Mouse (Mus musculus) ZHBTc4 (cell line): ENCODE measurements around the gene Gna15.

ENCODE experiments used
- DNase-seq: peaks from one replicate; pipeline ENCODE4 v3.0.0-alpha.2; 2011; ENCODE audit warnings: low read depth, low spot score

Gna15 gene

DNA sequence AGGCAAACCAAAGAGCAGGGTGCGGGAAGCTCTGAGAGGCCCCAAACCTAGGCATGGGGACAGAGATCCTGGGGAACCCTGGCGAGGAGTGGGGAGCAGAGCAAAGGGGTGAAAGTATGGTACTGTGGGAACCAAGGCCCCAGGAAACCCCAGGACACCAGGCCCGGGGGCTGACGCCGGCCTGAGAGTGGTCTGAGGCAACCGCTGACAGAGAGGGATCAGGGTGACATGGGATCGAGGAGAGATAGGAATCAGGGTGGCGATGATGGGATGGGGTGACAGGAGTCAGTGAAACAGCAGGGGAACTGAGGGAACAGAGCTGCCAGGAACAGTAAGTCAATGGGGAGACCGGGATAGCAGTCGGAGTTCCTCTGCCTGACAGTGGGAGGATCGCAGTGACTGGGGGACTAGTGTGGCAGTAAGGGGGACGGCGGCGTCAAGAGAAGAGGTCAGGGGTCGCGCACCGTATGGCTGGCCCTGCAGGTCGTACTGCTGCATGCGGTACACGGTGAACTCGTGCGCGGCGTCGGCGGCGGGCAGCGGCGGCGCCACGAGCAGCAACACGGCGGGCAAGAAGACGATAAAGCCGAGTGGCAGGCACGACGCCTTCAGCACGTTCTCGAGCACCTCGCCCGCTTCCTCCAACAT lies 28.3 kb downstream of the Gna15 start:
- DNase-seq: no peak

DNA sequence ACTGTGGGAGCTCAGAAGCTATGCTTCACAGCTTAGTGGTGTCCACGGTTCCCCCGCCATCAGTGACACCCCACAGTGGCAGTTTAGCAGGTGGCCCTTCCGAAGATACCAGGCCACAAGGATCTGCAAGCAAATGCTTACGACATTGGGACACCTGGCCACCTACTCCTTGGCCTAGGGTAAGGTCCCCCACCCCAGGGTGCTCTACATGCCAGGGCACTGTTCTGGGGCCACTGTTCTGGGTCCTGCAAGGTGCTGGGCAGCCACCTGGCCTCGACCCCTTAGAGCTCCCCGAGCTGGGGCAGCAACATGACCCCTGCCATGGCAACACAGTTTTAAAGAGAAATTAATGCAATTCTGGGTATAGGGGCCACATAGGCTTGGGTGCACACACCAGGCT lies 28.9 kb downstream of the Gna15 start:
- no peak for DNase-seq

DNA sequence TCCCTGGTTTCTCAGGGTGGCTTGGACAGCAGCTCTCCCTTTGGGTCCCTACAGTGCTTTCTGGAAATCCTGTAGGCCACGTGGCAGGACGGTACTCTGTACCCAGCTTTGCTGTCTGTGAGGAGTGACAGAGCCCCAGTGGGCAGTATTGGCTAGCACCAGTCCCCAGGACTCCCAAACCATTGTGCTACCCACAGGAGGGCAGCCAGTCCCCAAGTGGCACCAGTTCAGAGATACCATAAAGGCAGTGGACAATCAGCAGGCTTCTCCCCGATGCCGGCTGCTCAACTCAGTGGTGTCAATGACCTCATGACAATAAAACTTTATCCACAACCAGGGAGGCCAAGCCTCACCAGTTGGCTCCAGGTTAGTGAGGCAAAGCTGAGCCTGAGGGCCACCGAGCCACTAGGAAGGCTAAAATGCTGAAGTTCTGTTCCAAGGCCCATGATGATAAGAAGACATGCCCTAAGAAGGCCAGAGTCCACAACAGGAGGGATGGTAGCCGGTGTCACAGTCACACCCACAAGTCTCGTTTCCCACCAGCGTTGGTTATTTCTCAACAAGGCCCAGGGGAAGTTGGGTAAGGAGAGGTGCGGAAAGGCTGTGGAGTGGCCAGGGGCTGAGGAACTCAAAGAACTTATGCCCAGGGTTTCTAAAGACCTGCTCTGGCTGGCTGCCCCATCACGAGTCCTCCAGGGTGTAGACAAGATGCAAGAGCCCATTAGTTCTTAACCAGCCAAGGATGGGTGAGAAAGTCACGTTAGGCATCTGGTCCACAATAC lies 29.6 kb downstream of the Gna15 start:
- no peak for DNase-seq

DNA sequence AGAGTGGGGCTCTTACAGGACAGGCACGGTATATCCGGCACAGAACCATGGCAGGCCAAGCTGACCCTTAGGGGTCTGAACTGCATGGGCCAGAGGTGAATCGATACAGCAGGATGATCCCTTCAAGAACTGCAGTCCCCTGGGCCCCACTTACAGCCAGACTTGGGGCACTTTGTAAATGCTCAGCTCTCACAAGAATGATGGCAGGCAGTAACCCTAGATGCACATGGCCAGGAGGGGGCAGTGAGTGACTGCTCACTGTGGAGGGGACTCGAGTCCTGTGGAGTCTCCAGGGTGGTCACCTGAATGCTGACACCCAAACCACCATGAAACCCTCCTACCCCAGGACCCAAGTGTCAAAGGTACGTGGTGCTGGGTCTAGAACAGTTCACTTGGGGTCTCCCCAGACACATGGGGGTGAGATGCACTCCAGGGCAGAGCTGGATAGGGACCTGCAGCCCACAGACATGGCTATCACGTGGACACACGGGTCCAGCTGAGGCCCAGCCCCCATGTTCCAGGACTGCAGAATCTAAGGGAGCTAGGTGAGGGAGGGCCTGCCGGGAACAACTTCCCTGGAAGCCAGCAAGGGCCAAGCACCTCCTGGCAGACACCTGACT lies 30.3 kb downstream of the Gna15 start:
- DNase-seq: no peak

DNA sequence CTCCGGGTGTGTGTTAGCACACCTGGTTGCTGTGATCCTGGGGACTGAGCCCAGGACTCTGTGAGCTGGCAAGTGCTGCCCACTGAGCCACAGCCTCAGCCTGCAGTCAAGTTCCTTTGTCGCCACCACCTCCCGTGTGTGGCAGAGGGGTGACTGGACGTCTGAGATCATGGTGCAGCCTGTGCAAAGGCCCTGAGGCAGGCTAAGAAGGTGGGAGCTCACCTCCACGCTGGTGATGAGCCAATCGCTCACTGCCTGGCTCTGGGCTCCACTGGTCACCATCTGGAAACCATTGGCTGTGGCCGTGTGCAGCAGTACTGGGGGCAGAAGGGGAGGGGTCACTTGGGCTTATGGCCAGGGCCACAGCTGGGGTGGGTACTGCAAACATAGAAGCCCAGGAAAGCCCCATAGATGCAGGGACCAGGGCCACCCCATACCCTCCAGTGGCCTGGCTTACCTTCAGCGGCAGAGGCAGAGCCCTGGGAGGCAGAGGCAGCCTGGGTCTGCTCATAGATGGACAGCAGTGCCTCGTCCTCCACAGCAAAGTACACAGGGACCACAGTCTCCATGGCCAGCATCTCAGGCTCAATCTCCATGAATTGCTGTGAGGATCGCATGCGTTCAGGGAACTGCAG lies 31.3 kb downstream of the Gna15 start:
- no peak for DNase-seq

DNA sequence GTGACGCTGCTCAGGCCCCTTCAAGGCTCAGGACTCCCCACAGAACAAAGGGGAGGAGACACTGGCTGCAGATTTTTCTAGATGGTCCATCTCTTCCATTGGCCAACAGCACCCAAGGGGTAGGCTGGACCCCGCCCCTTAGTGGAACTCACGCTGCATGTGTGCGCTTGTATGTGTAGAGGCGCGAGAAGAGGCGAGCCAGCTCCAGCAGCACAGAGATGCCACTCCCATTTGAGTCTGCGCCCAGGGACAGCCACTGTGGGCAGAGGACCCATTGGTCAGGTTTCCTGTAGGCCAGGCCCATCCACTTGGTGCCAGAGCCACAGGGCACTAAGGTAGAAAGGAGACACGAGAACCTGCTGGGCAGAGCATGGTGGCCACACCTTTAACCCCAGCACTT lies 33.0 kb downstream of the Gna15 start:
- no peak for DNase-seq

DNA sequence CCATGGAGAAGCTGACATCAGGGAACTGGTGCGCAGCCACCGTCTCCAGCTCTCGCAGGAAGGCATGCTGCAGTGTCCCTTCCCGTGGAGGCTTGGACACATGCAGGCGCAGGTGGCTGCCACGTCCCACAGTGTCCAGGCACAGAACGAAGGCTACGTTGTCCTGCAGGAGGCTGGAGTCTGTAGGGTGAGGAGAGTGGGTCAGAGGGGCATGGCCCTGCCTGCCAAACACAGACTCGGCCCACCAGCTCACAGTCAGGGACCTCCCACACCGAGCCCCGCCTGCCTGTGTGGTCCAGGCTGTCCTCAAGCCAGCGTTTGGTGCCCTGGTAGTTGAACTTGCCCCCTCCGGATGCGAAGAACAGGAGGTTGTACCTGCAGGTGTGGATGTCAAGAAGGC lies 34.1 kb downstream of the Gna15 start:
- no peak for DNase-seq

DNA sequence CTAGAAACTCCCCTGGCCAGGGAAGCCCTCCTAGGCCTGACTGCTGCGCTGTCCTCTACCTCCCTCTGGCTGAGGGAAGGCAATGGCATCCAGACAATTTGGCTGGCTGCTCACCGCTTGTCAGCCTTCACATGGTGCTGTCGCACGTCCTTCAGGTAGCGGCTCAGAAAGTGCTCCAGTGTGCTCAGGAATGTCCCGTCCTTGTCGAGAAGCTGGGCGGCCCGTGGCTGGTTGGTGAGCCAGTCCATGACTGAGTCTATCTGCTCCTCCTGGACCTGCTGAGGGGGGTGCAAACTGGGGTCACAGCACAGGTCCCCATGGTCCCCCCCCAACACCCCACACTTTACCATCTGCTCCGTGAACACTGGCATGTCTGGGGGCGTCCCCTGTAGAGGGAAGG lies 35.9 kb downstream of the Gna15 start:
- no peak for DNase-seq

DNA sequence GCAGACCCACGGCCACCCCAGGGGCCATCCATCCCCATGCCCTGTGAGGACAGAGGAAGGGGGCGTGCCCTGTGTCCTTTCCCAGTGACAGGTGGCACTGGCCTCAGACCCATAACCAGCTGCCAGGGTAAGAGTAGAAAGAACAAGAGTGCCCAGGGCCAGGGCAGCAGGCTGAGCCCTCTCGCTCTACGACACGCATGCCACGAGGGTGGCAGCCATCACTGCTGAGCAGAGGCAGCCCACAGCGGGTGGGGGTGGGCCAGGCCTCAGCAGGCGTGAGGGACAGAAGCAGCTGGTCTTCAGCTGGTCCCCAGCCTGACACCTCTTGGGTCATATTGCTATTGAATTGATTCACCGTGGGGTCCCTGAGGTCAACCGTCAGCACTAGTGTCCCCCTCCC lies 37.5 kb downstream of the Gna15 start:
- no peak for DNase-seq

DNA sequence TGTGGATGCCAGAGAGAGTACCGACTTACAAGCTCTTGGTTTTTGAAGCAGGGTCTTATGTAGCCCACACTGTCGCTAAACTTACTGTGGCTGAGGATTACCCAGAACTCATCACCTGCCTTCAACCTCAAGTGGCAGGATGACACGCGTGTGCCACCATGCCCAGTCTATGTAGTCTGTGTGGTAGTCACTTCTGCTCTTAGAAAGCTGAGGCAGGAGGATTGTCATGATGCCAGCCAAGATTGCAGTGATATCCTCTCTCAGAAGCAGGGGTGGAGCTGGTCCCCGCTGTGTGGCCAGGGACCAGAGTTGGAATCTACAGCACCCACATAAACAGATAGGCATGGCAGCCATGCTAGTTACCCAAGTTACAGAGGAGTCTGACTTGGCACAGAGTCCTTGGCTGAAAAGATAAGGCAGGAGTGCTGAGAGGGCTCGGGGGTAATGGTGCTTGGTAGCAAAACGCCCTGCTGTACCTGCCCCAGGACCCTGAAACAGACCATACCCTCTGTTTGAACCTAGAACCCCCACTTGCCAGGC lies 38.5 kb downstream of the Gna15 start:
- no peak for DNase-seq

DNA sequence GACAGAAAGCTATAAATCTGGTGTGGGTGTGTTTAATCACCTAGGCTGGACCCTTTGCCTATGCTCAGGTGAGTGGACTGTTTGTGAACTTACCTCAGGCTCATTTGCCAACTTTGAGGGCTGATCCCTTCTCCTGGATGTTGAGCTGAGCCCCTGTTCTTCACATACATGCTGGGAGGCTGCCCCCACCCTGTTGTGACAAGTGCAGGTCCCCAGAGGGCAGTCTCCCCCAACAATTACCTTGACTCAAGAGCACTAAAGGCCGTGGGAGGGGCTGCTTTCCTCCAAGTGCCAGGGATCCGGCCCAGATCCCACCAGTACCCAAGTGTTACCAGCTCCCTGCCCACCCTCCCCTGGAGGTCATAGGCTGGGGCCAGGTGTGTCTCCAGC lies 39.0 kb downstream of the Gna15 start:
- peak; percentile 43 for DNase-seq

DNA sequence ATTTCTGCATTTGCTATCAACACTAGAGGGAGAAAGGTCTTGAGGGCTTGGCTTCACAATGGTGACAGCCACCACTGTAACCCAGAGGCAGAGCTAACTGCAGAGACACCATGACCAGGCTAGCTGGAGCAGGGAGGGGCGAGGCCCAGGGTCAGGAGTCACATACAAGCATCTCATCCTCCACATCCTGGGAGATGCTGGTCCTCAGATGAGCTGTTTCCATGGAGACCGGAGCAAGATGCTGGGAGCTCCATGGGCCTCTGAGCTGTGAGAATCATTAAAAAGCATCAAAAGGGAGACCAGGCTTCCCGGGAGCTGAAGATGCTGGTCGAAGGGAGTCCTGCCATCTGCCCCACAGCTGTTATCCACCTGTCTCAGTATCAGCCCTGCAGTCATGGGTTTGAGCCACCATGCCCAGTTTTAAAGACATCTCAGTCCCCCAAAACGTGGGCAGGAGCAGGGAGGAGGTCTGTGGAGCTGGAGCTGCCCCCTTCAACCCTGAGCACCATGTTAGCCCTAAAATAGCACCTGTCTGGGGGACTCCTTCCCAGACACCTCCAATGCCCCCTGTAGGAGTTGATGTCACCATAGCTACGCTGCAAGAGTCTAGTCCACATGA lies 39.5 kb downstream of the Gna15 start:
- DNase-seq: no peak

DNA sequence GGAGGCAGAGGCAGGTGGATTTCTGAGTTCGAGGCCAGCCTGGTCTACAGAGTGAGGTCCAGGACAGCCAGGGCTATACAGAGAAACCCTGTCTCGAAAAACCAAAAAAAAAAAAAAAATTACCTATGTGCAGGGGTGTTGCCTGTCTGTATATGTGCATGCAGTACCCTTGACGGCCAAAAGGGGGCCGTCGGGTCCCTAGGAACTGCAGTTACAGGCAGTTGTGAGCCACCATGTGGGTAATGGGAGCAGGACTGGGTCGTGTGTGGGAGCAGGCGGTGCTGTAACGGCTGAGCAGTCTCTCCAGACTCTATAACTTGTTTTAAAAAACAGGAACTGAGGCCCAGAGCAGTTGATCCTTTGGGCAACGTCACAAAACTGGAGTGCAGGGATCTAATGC lies 40.0 kb downstream of the Gna15 start:
- DNase-seq: peak; percentile 94

DNA sequence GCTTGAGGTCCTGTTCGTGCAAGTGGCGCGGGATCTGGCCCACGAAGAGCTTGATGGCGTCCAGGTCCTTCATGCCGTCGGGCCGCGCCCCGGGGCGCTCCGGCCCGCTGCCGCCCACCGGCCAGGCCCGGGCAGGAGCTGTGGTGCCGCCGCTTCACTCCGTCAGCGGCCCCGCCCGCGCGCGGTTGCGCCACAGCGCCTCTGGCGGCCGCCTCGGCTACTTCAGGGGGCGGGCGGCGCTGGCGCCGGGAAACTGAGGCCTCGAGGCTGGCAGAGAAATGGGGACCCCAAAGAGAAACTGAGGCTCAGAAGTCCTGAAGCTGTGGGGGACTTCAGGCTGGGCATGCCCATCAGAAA lies 41.5 kb downstream of the Gna15 start, which contains the start of gene Celf5:
Celf5 (minus strand) TSS at position 177 of the 357 bp plus-strand sequence.
- peak; percentile 64 for DNase-seq

DNA sequence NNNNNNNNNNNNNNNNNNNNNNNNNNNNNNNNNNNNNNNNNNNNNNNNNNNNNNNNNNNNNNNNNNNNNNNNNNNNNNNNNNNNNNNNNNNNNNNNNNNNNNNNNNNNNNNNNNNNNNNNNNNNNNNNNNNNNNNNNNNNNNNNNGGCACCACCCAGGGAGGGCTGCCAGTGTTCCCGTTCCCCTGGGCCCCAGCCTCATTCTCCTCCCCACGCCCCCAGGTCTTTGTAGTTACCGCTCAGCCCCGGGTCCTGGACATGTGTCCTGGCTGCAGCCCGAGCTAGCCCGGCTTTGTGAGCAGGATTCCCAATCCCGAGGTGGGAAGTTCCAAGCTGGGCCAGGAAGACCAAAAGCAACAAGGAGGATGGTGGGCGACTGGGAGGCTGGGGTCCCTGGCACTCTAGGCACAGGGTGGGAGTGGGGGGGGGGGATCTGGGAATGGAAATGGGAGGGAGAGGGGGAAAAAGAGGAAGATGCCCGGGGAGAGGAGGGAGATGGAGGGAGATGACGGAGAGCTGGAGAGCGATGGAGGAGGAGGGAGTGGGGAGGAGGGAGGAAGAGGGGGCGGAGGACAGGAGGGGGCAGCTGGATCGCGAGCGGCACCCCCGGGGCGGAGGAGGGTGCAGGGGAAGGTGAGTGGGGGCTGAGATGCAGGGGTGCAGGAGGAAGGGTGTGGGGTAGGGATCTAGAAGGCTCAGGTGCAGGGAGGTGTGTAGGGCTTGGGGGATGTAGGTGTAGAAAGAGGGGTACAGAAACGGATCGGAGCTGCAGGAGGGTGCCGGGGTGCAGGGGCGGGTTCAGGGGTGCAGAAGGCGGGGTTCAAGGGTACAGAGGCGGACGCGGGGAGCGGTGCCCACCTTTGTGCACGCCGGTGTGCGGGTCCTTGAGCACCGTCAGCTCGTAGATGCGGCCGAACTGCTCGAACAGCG lies 42.2 kb downstream of the Gna15 start:
- DNase-seq: peak; percentile 26

DNA sequence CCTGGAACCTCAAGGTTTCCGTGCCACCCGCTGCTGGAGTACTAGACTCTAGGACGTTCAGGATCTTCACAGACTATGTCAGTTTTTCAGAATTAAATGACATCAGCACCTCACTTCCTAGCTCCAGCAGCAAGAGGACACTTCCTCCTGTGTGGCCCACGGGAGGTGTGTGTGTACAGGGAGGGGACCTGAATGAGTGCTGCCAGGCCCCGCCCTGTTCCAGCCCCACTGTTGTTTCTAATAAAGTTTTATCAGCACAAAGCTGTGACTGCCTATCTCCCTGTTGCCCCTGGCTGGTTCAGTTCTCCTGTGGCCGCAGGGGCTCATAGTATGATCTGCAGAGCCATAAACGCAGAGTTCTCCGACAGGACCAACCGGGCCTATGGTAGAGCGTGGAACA lies 49.6 kb downstream of the Gna15 start:
- DNase-seq: peak; percentile 58

DNA sequence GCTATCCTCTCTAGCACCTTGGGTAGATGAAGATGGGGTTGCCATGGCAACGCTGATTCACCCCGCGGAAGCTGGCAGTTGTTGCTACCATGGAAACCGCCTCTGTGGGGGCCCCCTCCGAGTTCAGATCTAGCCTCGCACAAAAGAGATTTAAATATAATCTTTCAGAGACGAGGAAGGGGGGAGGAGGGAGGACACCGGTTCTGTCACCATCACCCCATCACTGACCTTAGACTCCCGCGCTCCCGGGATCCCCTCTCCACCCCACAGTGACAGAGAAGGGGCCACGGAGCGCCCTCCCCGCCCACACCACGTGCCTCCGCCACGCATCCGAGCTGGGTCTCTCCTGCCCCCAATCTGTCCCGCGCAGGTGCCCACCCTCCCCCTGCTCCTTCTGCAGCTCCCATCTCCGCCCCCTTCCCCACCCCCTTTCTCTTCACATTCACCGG lies 51.0 kb downstream of the Gna15 start:
- DNase-seq: no peak

DNA sequence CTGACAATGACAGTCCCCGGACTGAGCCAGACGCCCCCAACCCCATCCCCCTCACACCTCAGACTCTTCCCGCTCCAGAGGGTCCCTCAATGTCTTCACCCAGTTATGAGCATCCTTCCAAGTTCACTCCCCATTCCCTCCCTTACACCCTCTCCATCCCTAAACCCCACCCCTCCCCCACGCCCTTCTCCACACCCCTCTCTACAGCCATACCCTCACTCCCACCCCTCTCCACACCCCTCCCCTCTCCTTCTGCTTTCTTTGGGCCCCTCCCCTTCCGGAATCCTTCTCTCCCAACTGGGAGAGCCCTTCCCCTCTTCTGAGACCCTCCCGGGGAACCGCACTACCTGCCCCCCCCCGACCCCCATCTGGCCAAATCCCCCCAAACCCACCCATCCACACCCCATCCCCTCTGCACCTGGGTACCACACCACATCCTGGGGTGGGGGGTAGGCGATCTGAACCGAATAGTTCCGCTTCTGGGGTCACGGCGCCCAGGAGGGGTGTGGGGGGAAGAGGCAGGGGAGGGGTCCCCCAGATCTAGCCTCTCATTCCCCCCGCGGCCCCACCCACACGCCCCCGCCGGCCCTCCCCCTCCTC lies 51.5 kb downstream of the Gna15 start:
- DNase-seq: no peak

DNA sequence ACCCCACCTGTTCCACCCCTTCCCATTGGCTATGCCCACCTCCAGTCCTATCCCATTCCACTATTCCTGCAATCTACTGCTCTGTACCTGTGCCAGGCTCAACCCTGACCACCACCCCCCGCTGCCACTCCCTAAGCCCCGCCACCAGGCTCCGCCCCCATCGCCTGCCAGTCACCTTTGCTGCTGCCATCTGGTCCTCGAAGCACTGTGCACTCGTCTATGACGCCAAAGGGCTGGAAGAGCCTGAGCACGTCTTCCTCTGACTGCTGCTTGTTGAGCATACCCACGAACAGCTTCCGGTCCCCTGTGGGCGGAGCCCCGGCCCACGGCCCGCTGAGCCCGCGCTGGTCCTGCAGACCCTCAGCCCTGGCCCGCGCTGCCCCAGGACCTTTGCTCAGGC lies 53.6 kb downstream of the Gna15 start:
- DNase-seq: no peak

DNA sequence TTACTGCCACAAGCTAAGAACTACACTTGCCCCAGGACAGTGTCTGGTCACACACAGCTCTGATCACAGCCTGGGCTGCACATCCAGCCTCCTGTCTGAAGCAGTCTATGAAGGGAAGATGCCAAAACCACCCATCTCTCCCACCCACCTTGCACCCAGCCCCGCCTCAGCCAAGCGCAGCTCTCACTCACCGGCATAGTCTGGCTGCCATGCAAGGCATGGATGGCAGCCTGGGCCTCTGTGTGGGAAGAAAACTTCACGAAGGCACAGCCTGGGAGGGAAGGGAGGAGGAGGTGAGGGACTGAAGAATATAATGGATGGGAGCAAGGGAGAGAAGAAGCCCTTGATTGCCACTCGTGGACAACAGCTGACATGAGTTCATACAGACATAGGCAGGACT lies 54.8 kb downstream of the Gna15 start:
- no peak for DNase-seq
